Mouse (Mus musculus) liver, embryonic 15.5 days (tissue): ENCODE data around the gene Gm20388. TPM values are rescaled to one million over a fixed set of nuclear protein-coding genes. Genes with fewer than 3 reads are reported as not detected.

Source experiments
- ATAC-seq: fragments of 200-750 bp; cut with Nextera tagmentation; 2 replicates; pipeline ENCODE4 v1.8.0; 2017; ENCODE audit warnings: moderate number of reproducible peaks, mild to moderate bottlenecking, moderate library complexity; ENCODE audit not compliant: insufficient read depth
- H3K27ac ChIP-seq: fragments of 300-500 bp; sonication (generic); replicated peaks from 2 replicates; pipeline ENCODE4 v1.5.1; 2015; ENCODE audit warnings: mild to moderate bottlenecking, inconsistent platforms
- H3K27me3 ChIP-seq: fragments of 300-500 bp; sonication (generic); 2 replicates; pipeline ENCODE4 v1.6.1; 2015; ENCODE audit warnings: mild to moderate bottlenecking, inconsistent platforms
- H3K36me3 ChIP-seq: fragments of 300-500 bp; sonication (generic); replicated peaks from 2 replicates; pipeline ENCODE4 v1.6.1; 2015; ENCODE audit warnings: moderate library complexity, mild to moderate bottlenecking, inconsistent platforms
- H3K4me1 ChIP-seq: fragments of 300-500 bp; sonication (generic); replicated peaks from 2 replicates; pipeline ENCODE4 v1.6.1; 2015; ENCODE audit warnings: inconsistent platforms
- H3K4me2 ChIP-seq: fragments of 300-500 bp; sonication (generic); 2 replicates; pipeline ENCODE4 v1.6.1; 2015; ENCODE audit warnings: moderate library complexity, mild to moderate bottlenecking, inconsistent platforms
- H3K4me3 ChIP-seq: fragments of 300-500 bp; sonication (generic); replicated peaks from 2 replicates; pipeline ENCODE4 v1.5.1; 2015; ENCODE audit warnings: mild to moderate bottlenecking, inconsistent platforms
- H3K9ac ChIP-seq: fragments of 300-500 bp; sonication (generic); 2 replicates; pipeline ENCODE4 v1.6.1; 2015; ENCODE audit warnings: moderate library complexity, mild to moderate bottlenecking, inconsistent platforms
- H3K9me3 ChIP-seq: fragments of 300-500 bp; sonication (generic); replicated peaks from 2 replicates; pipeline ENCODE4 v1.6.1; 2016; ENCODE audit warnings: inconsistent platforms
- WGBS: fragments of 180-500 bp; shearing (Covaris S2); methylation state at CpG from one replicate; pipeline ENCODE4 v1.1.7; 2015; ENCODE audit warnings: mixed read lengths; ENCODE audit not compliant: insufficient replicate concordance; 5-methylcytosine and 5-hydroxymethylcytosine counted together
- polyA plus RNA-seq: library from polyadenylated mRNA; unstranded; fragments of >200 nt; fragmentation: Nextera tagmentation; extraction: Ambion mirVana; gene quantifications from 2 replicates; pipeline ENCODE4 v1.2.1, GENCODE M21; 2015

Gene Gm20388
- polyA plus RNA-seq, 1 experiment from 2014 or later: not detected

DNA sequence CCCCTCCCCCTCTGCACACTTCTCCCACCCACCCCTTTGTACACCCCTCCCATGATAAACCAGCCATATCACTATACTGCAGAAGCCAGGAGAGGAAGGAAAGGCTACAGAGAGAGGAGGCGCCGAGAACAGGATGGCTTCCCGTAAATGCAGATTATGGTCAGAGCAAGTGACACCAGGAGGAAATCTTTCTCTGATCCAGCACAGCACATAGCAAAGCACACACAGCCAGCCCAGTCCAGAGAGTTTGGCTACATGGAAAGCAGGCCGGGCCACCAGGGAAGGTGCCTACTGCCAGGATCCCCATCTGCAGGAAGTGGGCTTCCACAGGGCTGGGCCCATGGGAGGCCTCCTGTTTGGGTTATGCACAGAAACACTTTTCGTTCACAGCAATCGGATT is 4383.8 kb downstream of the Gm20388 start:
- Histone ChIP-seq H3K27me3 (no peaks in the 10 kb centered on the region), H3K4me1 (peaks cover 19% of the 10 kb centered on the region; the same call in 1 of the 2 replicates), H3K27ac (no peak overlapping the region), H3K4me2 (no peak overlapping the region), H3K36me3 (no peaks in the 10 kb centered on the region), H3K4me3 (no peak overlapping the region), H3K9me3 (no peaks in the 10 kb centered on the region), H3K9ac (no peak overlapping the region)
- WGBS: 16% methylated on average over 6 of the region's 6 CpGs
- peak; percentile 43; the same call in 1 of the 2 replicates for ATAC-seq

DNA sequence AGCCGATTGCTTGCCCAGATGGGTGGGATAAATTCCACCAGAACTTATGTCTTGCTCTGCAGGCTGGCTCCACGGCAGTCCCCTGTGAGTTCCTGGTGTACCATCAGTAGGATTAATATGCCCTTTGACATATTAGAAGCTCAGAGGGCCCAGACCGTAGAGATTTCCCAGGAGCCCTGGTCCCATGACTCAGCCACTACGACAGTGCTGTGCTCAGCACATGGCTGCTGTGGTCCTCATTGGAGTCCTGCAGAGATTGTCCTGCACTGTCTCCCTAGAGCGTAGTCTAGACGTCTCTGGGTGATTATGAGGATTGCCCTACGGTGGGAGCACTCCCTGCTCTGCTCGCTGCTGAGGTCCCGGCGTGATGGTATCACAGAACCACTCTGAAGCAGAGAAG is 4384.3 kb downstream of the Gm20388 start:
- 15% methylated on average over 10 of the region's 10 CpGs for WGBS
- H3K4me2 ChIP-seq: no peak overlapping the region
- H3K9me3 ChIP-seq: no peaks in the 10 kb centered on the region
- no peaks in the 10 kb centered on the region for H3K36me3 ChIP-seq
- H3K4me3 ChIP-seq: no peak overlapping the region
- no peak overlapping the region for H3K9ac ChIP-seq
- peaks cover 19% of the 10 kb centered on the region; the same call in 1 of the 2 replicates for H3K4me1 ChIP-seq
- ATAC-seq: 0 out of 2 replicates have a peak, but pooled peaks have one; percentile 19
- no peaks in the 10 kb centered on the region for H3K27me3 ChIP-seq
- H3K27ac ChIP-seq: no peak overlapping the region

DNA sequence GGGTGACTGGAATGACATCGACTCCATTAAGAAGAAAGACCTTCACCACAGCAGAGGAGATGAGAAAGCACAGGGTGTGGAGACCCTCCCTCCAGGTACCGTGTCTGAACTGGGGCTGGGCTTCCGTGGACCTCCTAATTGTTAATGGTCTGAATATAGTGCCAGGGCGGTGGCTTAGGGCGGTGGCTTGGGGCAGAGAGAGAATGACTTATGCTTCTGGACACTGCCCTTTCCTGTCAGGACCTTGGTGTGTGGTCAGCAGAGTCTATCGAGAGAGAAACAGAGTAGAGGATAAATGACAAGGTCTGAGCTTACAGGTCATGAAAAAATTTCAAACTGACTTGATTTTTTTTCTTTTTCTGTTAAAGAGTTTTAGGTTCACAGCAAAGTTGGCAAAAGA is 4384.7 kb downstream of the Gm20388 start:
- no peaks in the 10 kb centered on the region for H3K36me3 ChIP-seq
- ATAC-seq: no peak
- 44% methylated on average over 6 of the region's 6 CpGs for WGBS
- H3K9me3 ChIP-seq: no peaks in the 10 kb centered on the region
- no peak overlapping the region for H3K4me2 ChIP-seq
- H3K9ac ChIP-seq: no peak overlapping the region
- no peak overlapping the region for H3K4me3 ChIP-seq
- no peaks in the 10 kb centered on the region for H3K27me3 ChIP-seq
- peaks cover 19% of the 10 kb centered on the region; the same call in 1 of the 2 replicates for H3K4me1 ChIP-seq
- no peak overlapping the region for H3K27ac ChIP-seq

DNA sequence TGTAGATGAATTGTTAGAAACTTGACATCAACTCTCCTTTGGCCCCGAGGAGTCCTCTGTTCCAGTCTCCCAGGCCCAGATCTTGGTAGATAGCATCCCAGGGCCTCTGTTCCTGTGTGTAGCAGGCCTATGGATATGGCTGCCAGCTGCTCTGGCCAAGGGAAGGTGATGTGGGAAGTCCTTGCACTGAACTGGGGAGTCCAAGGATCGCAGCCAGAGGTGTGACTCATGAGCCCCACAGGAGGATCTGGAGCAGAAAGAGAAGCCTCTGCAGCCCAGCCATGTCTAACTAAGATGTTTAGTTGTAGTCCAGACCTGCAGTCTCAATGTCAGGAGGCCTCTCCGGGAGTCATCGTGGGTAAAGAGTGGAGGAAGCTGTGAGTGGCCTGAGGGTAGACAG is 4390.9 kb downstream of the Gm20388 start:
- Histone ChIP-seq H3K4me2 (no peak overlapping the region), H3K4me3 (no peak overlapping the region), H3K9ac (no peak overlapping the region), H3K27ac (no peak overlapping the region), H3K4me1 (0 out of 2 replicates have a peak, but pooled peaks cover 3% of the 10 kb centered on the region), H3K9me3 (no peaks in the 10 kb centered on the region), H3K27me3 (no peaks in the 10 kb centered on the region), H3K36me3 (no peaks in the 10 kb centered on the region)
- WGBS: 46% methylated on average over 4 of the region's 4 CpGs
- ATAC-seq: no peak

DNA sequence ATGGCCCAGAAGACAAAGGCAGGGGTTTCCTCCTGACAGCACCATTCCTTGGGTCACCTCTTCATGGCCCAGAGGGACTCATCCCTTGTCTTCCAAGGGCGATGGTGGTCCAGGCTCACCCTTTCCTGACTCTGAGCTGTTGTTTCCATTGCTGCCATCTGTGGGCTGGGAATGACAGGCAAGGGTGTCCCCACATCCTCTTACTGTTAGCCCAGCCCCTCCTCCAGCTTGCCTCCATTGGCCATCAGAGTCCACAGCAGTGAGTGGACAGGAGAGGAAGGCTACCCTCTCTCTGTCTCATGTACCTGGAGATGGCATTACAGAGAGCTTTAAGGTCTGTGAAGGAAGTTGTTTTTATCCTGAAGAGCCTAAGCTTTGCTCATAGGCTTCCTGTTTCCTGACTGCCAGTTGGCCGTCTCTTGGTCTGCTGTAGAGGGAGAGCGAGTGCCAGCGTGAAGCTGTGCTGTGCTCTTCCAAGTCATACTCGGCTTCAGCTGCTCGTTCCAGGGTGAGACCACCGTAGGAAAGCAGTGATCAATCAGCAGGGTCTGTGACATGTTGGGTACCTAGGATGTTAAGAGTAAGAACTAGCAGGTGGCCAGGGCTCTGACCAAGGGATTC is 4391.4 kb downstream of the Gm20388 start:
- H3K4me1 ChIP-seq: 0 out of 2 replicates have a peak, but pooled peaks cover 3% of the 10 kb centered on the region
- H3K27ac ChIP-seq: no peak overlapping the region
- H3K9ac ChIP-seq: no peak overlapping the region
- H3K4me2 ChIP-seq: no peak overlapping the region
- no peak for ATAC-seq
- no peaks in the 10 kb centered on the region for H3K36me3 ChIP-seq
- no peak overlapping the region for H3K4me3 ChIP-seq
- no peaks in the 10 kb centered on the region for H3K9me3 ChIP-seq
- H3K27me3 ChIP-seq: no peaks in the 10 kb centered on the region
- 51% methylated on average over 7 of the region's 7 CpGs for WGBS

DNA sequence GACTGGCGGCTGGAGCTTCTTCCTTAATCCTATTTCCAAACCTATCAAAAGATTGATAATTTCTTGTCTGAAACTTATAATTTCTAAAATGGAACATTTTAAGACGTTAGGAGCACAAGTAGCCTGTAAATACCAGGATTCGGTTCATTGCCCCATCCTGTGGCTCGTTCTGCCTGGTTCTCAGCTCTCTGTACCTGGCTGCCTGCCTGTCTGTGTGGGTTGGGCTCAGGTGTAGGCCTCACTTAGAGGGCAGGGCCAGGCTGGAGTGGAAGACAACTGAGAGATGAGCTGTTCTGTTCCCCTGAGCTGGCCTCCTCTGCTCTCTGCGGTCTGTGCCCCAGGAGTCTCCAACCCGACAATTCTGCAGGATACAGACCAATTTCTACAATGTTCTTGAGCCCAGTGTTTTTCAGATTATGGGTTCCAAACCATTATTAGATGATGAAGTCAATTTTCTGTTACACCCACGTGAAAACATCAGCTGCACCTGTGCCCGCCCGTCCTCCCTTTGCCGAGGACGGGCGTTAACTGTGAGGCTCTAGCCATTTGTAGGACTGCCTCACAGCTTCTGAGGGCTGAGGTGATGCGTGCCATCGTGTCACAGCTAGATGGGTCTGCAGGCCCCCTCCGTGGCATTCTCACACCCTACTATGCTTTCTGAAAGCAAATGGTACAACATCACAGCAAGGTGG is 4392.7 kb downstream of the Gm20388 start:
- no peak overlapping the region for H3K9ac ChIP-seq
- no peak overlapping the region for H3K4me2 ChIP-seq
- H3K9me3 ChIP-seq: no peaks in the 10 kb centered on the region
- no peak overlapping the region for H3K27ac ChIP-seq
- H3K27me3 ChIP-seq: no peaks in the 10 kb centered on the region
- no peak for ATAC-seq
- no peaks in the 10 kb centered on the region for H3K36me3 ChIP-seq
- H3K4me1 ChIP-seq: 0 out of 2 replicates have a peak, but pooled peaks cover 3% of the 10 kb centered on the region
- 78% methylated on average over 15 of the region's 15 CpGs for WGBS
- no peak overlapping the region for H3K4me3 ChIP-seq

DNA sequence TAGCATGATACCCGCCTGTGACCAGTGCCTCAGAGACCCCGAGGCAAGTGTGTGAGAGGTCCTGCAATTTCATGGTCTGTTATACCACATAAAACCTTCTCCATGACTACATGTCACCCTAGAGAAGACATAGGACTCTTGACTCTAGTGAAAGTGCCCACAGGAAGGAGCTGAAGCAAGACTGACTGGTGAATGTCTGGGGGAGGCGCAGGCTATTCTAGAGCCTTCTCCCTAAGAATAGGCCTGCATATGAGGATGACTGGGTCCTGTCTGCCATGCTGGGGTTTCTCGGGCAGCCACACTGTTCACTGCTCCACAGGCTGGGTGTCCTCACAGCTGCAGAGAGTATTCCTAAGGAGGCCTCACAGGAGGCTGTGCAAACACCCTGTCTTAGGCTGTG is 4393.5 kb downstream of the Gm20388 start:
- no peak for ATAC-seq
- Histone ChIP-seq H3K9ac (no peak overlapping the region), H3K4me1 (0 out of 2 replicates have a peak, but pooled peaks cover 3% of the 10 kb centered on the region), H3K27ac (no peak overlapping the region), H3K4me3 (no peak overlapping the region), H3K9me3 (no peaks in the 10 kb centered on the region), H3K4me2 (no peak overlapping the region), H3K27me3 (no peaks in the 10 kb centered on the region), H3K36me3 (no peaks in the 10 kb centered on the region)
- 78% methylated on average over 4 of the region's 4 CpGs for WGBS

DNA sequence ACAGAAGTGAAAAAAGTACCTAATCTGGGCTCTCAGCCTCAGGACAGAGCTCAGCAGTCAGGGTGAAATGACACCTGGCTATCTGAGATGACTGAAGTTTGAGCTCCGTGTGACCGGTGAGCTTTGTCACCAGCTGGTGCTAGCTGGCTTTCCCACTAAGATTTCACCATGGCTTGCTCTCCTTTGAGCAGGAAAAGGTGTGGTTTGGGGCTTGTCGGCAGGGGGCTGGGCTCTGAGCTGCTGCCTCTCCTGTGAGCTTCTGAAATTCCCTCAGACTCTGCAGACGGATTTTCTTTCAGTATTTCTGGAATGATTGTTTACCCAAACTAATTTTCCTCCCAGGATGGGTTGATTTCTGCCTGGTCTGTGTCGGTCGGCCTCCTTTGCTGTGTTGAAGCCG is 4395.9 kb downstream of the Gm20388 start:
- 38% methylated on average over 7 of the region's 7 CpGs for WGBS
- peaks cover 9% of the 10 kb centered on the region; the same call in 1 of the 2 replicates for H3K4me1 ChIP-seq

DNA sequence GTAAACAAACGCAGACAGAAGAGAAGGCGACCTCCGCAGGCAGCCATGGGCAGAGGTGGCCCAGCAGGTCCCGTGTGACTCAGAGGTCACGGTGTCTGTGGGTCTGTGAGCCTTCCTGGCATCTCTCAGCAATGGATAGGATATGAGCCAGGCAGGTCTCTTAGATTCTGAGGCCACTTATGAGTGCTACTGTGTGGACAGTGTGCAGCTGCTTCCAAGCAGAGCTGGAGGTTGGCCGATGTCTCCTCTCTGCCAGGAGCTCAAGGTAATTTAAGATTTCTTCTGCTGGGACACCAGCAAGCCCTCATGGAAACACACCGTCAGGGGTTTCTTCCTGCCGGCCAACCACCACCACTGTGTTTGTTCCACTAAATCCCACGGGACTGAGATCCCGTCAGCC is 4397.1 kb downstream of the Gm20388 start:
- Histone ChIP-seq H3K4me2 (no peak overlapping the region), H3K4me3 (no peak overlapping the region), H3K9ac (no peak overlapping the region), H3K9me3 (no peaks in the 10 kb centered on the region), H3K4me1 (peaks cover 9% of the 10 kb centered on the region; the same call in 1 of the 2 replicates), H3K36me3 (no peaks in the 10 kb centered on the region), H3K27ac (no peak overlapping the region), H3K27me3 (no peaks in the 10 kb centered on the region)
- ATAC-seq: no peak
- WGBS: 84% methylated on average over 10 of the region's 10 CpGs

More for the DNA sequence above, 4395.9 kb downstream of the Gm20388 start:
- no peak overlapping the region for H3K4me3 ChIP-seq
- no peak overlapping the region for H3K4me2 ChIP-seq
- ATAC-seq: no peak
- H3K36me3 ChIP-seq: no peaks in the 10 kb centered on the region
- H3K9ac ChIP-seq: no peak overlapping the region
- no peaks in the 10 kb centered on the region for H3K27me3 ChIP-seq
- H3K9me3 ChIP-seq: no peaks in the 10 kb centered on the region
- H3K27ac ChIP-seq: no peak overlapping the region

DNA sequence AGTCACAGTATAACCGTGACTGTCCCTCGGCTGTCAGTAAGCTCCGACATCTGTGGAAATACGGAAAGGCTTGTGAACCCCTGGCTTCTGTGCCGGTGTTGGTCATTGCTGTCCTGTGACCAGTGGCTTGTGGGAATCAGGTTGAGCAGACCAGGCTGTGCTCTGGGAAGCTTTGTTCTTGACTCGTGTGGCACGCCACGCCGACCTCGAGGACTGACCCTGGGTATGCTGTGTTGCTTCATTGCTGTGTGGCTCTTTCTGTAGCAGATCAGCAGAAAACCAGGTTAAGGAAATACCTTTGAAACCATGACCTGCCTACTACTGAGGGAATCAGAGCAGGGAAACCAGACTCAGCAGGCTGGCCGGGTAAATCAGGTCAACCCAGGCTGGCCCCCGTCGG is 4399.9 kb downstream of the Gm20388 start:
- peaks cover 9% of the 10 kb centered on the region; the same call in 1 of the 2 replicates for H3K4me1 ChIP-seq

DNA sequence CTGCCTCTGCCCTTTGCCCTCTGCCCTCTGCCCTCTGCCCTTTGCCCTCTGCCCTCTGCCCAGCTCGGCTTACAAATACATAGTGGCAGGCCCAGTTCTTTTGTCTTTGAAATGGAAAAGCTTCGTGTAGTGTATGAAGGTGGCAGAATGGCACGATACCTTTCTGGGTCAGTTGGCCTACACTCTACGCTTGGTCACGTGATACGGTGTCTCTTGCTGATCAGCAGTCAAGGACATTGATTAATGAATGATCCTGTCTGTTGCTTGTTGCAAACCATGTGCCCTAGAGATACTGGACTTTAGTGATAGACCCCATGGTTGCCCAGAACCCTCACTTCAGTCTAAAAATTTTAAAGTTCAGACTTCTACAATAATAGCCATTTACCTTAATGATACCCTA is 4400.5 kb downstream of the Gm20388 start:
- no peak for ATAC-seq
- H3K36me3 ChIP-seq: no peaks in the 10 kb centered on the region
- H3K4me3 ChIP-seq: no peak overlapping the region
- peaks cover 9% of the 10 kb centered on the region for H3K4me1 ChIP-seq
- H3K27ac ChIP-seq: no peak overlapping the region
- H3K27me3 ChIP-seq: no peaks in the 10 kb centered on the region
- H3K4me2 ChIP-seq: no peak overlapping the region
- WGBS: 81% methylated on average over 6 of the region's 6 CpGs
- no peaks in the 10 kb centered on the region for H3K9me3 ChIP-seq
- H3K9ac ChIP-seq: no peak overlapping the region

More for the DNA sequence above, 4399.9 kb downstream of the Gm20388 start:
- ATAC-seq: peak; percentile 28; the same call in 1 of the 2 replicates
- H3K4me3 ChIP-seq: no peak overlapping the region
- no peaks in the 10 kb centered on the region for H3K9me3 ChIP-seq
- no peaks in the 10 kb centered on the region for H3K27me3 ChIP-seq
- no peaks in the 10 kb centered on the region for H3K36me3 ChIP-seq
- 72% methylated on average over 13 of the region's 13 CpGs for WGBS
- H3K27ac ChIP-seq: peak overlapping the region; percentile 41; the same call in 1 of the 2 replicates
- no peak overlapping the region for H3K4me2 ChIP-seq
- H3K9ac ChIP-seq: no peak overlapping the region
